Mouse (Mus musculus) kidney, postnatal 4 days (tissue): Measurements from ENCODE around the gene Dpep2nb.

Source experiments
- DNase-seq, 2 experiments: peaks; one replicate each; pipeline ENCODE4 v3.0.0; 2021; ENCODE audit warnings: mixed read lengths in 2 of 2

Dpep2nb gene

GRCm38 (mm10) chr8:105959350-105959749, 46.4 kb downstream of the Dpep2nb start:
- peak; percentile 58 to 73 for DNase-seq

GRCm38 (mm10) chr8:105957813-105958212, 48.0 kb downstream of the Dpep2nb start:
- DNase-seq, result peak; percentile 29 to 55

GRCm38 (mm10) chr8:105956556-105956955, 49.2 kb downstream of the Dpep2nb start:
- DNase-seq, result no peak

GRCm38 (mm10) chr8:105951057-105951659, 54.6 kb downstream of the Dpep2nb start:
- DNase-seq, result peak; percentile 68 to 79

GRCm38 (mm10) chr8:105949350-105949749, 56.4 kb downstream of the Dpep2nb start:
- DNase-seq, result peak; percentile 74 to 81
